Mouse (Mus musculus): Measurements from ENCODE around the gene Card10. TPM values are rescaled to one million over a fixed set of nuclear protein-coding genes. Genes with fewer than 3 reads are reported as not detected.

Card10 gene
- total and polyA plus RNA-seq, 3 experiments: 15.0 to 22.3 (median 17.0) TPM

- peak; percentile 55 to 63 for DNase-seq
Measured at GRCm38 (mm10) chr15:78843581-78844469, 41.0 kb upstream of the Card10 start.

DNA sequence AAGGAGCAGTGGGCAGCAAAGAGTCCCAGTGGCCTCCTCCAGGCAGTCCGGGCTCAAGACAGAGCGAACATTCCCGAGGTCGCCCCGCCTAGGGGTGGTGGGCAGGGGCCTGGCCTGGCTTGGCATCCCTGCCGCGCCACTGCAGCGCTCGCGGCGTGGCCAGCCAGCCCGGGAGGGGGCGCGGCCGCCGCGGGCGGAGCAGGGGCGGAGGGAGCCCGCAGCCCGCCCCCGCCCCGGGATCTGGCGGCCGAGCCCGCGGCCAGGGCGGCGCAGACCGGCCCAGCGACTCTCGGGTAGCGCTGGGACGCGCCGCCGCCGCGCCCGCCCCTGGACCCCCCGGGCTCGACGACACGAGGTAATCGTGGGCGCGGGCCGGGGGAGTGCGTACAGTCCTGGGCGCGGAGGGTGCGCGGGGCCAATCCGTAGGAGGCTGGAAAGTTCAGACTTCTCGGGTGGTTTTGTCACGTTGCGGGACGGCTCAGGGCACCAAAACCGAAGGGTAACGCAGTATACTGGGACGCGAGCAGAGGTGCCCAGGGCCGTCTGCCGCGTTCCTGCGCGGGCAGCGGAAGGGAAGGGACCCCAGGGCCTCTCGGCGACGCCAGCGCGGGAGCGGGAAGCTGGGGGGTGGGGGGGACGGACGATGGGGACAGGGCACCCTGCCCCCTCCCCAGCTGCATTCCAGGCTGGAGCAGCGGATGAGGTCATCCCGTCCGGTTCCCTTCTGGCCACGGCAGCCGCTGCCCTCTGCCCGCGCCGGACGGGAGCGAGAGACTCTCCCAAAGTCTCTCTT is 39.7 kb upstream of the Card10 start, which contains the start of gene Cdc42ep1:
TSS of gene Cdc42ep1 (plus strand) at position 254 of the 793 bp plus-strand sequence.
- H3K27ac ChIP-seq: peak within 1 kb of the TSS; percentile 100
- WGBS: under 1% methylated on average over 80 of the region's 86 CpGs
- peaks cover 12% of the 10 kb centered on the region for H3K79me2 ChIP-seq (replicated peaks; ENCODE audit: control insufficient read depth, insufficient read depth, low read length)
- peak; percentile 89 to 90 for DNase-seq
- H3K9ac ChIP-seq (ENCODE audit: low read depth, low read length): peak within 1 kb of the TSS; percentile 99
- peak within 1 kb of the TSS; percentile 57 for H3K4me3 ChIP-seq
- intact Hi-C loops (cut with DNase I): loop anchor here (1.0 kb wide), 1 partner anchor 10 kb away; no protein-coding TSS in a partner anchor
- TF ChIP-seq CTCF (IDR thresholded peaks at IDR 0.05) (peak; percentile 38), POLR2A (IDR thresholded peaks at IDR 0.05; ENCODE audit: insufficient read depth, low read depth, low read length) (peak; percentile 50; the same call in 1 of the 2 replicates), EP300 (IDR thresholded peaks at IDR 0.05; ENCODE audit: insufficient read depth, low read depth, low read length) (0 out of 2 replicates have a peak, but pooled peaks have one; percentile 5)
- H3K27me3 ChIP-seq (ENCODE audit: control insufficient read depth, insufficient read depth, low read length): no peaks in the 10 kb centered on the region
- H3K4me1 ChIP-seq (ENCODE audit: control insufficient read depth, insufficient read depth, low read length): peaks cover 27% of the 10 kb centered on the region
- peaks cover 10% of the 10 kb centered on the region for H3K36me3 ChIP-seq (ENCODE audit: control insufficient read depth, insufficient read depth, low read length)

More at GRCm38 (mm10) chr15:78843581-78844469, 41.0 kb upstream of the Card10 start:
- intact Hi-C loops (cut with DNase I): loop anchor here (1.0 kb wide), 1 partner anchor 12 kb away; no protein-coding TSS in a partner anchor
- no peak for TF ChIP-seq EP300 (IDR thresholded peaks at IDR 0.05; ENCODE audit: insufficient read depth, low read depth, low read length)
- TF ChIP-seq CTCF (IDR thresholded peaks at IDR 0.05): peak; percentile 48
- H3K4me1 ChIP-seq (ENCODE audit: control insufficient read depth, insufficient read depth, low read length): peaks cover 32% of the 10 kb centered on the region
- peaks cover 13% of the 10 kb centered on the region for H3K79me2 ChIP-seq (replicated peaks; ENCODE audit: control insufficient read depth, insufficient read depth, low read length)
- H3K27ac ChIP-seq: peak overlapping the region; percentile 100
- H3K4me3 ChIP-seq: peak overlapping the region; percentile 57
- H3K27me3 ChIP-seq (ENCODE audit: control insufficient read depth, insufficient read depth, low read length): no peaks in the 10 kb centered on the region
- 27% methylated on average over 21 of the region's 21 CpGs for WGBS
- H3K9ac ChIP-seq (ENCODE audit: low read depth, low read length): peak overlapping the region; percentile 99
- peaks cover 17% of the 10 kb centered on the region for H3K36me3 ChIP-seq (ENCODE audit: control insufficient read depth, insufficient read depth, low read length)

GRCm38 (mm10) chr15:78841161-78841790 is 38.4 kb upstream of the Card10 start:
- Histone ChIP-seq H3K9ac (ENCODE audit: low read depth, low read length) (peak overlapping the region; percentile 16), H3K36me3 (ENCODE audit: control insufficient read depth, insufficient read depth, low read length) (no peaks in the 10 kb centered on the region; the same call in 1 of the 2 replicates), H3K27me3 (ENCODE audit: control insufficient read depth, insufficient read depth, low read length) (no peaks in the 10 kb centered on the region), H3K4me3 (no peak overlapping the region), H3K4me1 (ENCODE audit: control insufficient read depth, insufficient read depth, low read length) (peaks cover 26% of the 10 kb centered on the region), H3K27ac (peak overlapping the region; percentile 42), H3K79me2 (replicated peaks; ENCODE audit: control insufficient read depth, insufficient read depth, low read length) (peaks cover 6% of the 10 kb centered on the region)
- WGBS: 72% methylated on average over 6 of the region's 6 CpGs
- DNase-seq: no peak
- TF ChIP-seq POLR2A (IDR thresholded peaks at IDR 0.05; ENCODE audit: insufficient read depth, low read depth, low read length) (no peak), EP300 (IDR thresholded peaks at IDR 0.05; ENCODE audit: insufficient read depth, low read depth, low read length) (no peak), CTCF (IDR thresholded peaks at IDR 0.05) (no peak)
- intact Hi-C loops (cut with DNase I): no loop called here

DNA sequence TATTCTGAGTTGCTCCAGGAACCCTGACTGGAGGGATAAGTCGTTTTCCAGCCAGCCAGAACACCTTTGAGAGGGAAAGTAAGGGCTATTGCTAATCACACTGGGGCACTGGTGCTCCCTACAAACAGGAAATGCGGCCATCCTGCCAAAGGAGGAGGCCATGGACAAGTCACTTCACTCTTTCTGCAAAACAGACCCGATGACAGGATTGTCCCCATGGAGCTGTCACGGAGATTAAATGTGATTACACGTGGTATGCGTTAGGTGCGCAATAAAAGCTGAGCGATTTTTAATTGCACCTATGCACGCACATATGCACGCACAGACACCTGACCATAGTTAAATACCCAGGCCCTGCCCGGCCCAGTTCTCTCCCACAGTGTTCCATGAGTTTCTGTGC is 37.9 kb upstream of the Card10 start:
- Histone ChIP-seq H3K27me3 (ENCODE audit: control insufficient read depth, insufficient read depth, low read length) (no peaks in the 10 kb centered on the region), H3K9ac (ENCODE audit: low read depth, low read length) (no peak overlapping the region; the same call in 1 of the 2 replicates), H3K79me2 (replicated peaks; ENCODE audit: control insufficient read depth, insufficient read depth, low read length) (peaks cover 4% of the 10 kb centered on the region; the same call in 1 of the 2 replicates), H3K27ac (peak overlapping the region; percentile 42), H3K36me3 (ENCODE audit: control insufficient read depth, insufficient read depth, low read length) (no peaks in the 10 kb centered on the region), H3K4me3 (no peak overlapping the region), H3K4me1 (ENCODE audit: control insufficient read depth, insufficient read depth, low read length) (peaks cover 28% of the 10 kb centered on the region)
- DNase-seq: no peak
- intact Hi-C loops (cut with DNase I): no loop called here
- no peak for TF ChIP-seq CTCF (IDR thresholded peaks at IDR 0.05)
- no peak for TF ChIP-seq EP300 (IDR thresholded peaks at IDR 0.05; ENCODE audit: insufficient read depth, low read depth, low read length)
- TF ChIP-seq POLR2A (IDR thresholded peaks at IDR 0.05; ENCODE audit: insufficient read depth, low read depth, low read length): no peak
- 62% methylated on average over 11 of the region's 11 CpGs for WGBS

- H3K9ac ChIP-seq (ENCODE audit: low read depth, low read length): no peak overlapping the region; the same call in 1 of the 2 replicates
- H3K27me3 ChIP-seq (ENCODE audit: control insufficient read depth, insufficient read depth, low read length): no peaks in the 10 kb centered on the region
- peaks cover 4% of the 10 kb centered on the region; the same call in 1 of the 2 replicates for H3K79me2 ChIP-seq (replicated peaks; ENCODE audit: control insufficient read depth, insufficient read depth, low read length)
- peak; percentile 59 to 71 for DNase-seq
- H3K36me3 ChIP-seq (ENCODE audit: control insufficient read depth, insufficient read depth, low read length): no peaks in the 10 kb centered on the region
- H3K4me1 ChIP-seq (ENCODE audit: control insufficient read depth, insufficient read depth, low read length): peaks cover 29% of the 10 kb centered on the region
- 57% methylated on average over 3 of the region's 3 CpGs for WGBS
- no peak overlapping the region for H3K4me3 ChIP-seq
- peak overlapping the region; percentile 42 for H3K27ac ChIP-seq
- intact Hi-C loops (cut with DNase I): no loop called here
- TF ChIP-seq EP300 (IDR thresholded peaks at IDR 0.05; ENCODE audit: insufficient read depth, low read depth, low read length) (peak; percentile 74; the same call in 1 of the 2 replicates), POLR2A (IDR thresholded peaks at IDR 0.05; ENCODE audit: insufficient read depth, low read depth, low read length) (no peak)
Measured at GRCm38 (mm10) chr15:78840241-78840640, 37.4 kb upstream of the Card10 start.

All from heart, adult 2 months (tissue).